8 mouse cellular contexts compared by ENCODE assay signal in genomic region chr11:97798083-97798435, GRCm38 (mm10). TPM values are rescaled to one million over a fixed set of nuclear protein-coding genes. Genes with fewer than 3 reads are reported as not detected.
DNase-seq lines count a peak whose midpoint lies in the region; ATAC-seq and TF ChIP-seq lines count a peak whose summit lies in the region.

No protein-coding gene starts in this region.

- no peak for ATAC-seq in kidney, embryonic 15.5 days (replicated peaks; ENCODE audit: low FRiP score)
- no peak for ATAC-seq in forebrain, embryonic 11.5 days (replicated peaks; ENCODE audit: low FRiP score)
- ATAC-seq in limb, embryonic 14.5 days (ENCODE audit: low FRiP score, low read depth): no peak
- ATAC-seq in neural tube, embryonic 15.5 days (ENCODE audit: low FRiP score): no peak

- H3K27ac ChIP-seq in kidney, embryonic 15.5 days: peak overlapping the region; percentile 99; the same call in 1 of the 2 replicates
- no peak overlapping the region for H3K27ac ChIP-seq in forebrain, embryonic 11.5 days (ENCODE audit: low read depth, low read length)
- no peak overlapping the region for H3K27ac ChIP-seq in limb, embryonic 14.5 days (replicated peaks; ENCODE audit: low read depth, low read length)
- H3K27ac ChIP-seq in neural tube, embryonic 15.5 days (replicated peaks): peak overlapping the region; percentile 98

- no peak overlapping the region for H3K9ac ChIP-seq in kidney, embryonic 15.5 days
- no peak overlapping the region for H3K9ac ChIP-seq in forebrain, embryonic 11.5 days (ENCODE audit: low read length)
- H3K9ac ChIP-seq in limb, embryonic 14.5 days (ENCODE audit: low read depth, low read length, severe bottlenecking): no peak overlapping the region
- H3K9ac ChIP-seq in neural tube, embryonic 15.5 days (replicated peaks): peak overlapping the region; percentile 42

- no peaks in the 10 kb centered on the region for H3K27me3 ChIP-seq in kidney, embryonic 15.5 days
- H3K27me3 ChIP-seq in forebrain, embryonic 11.5 days (ENCODE audit: control insufficient read depth, insufficient read depth, low read length): no peaks in the 10 kb centered on the region
- no peaks in the 10 kb centered on the region for H3K27me3 ChIP-seq in limb, embryonic 14.5 days (ENCODE audit: control insufficient read depth, insufficient read depth, low read length)
- H3K27me3 ChIP-seq in neural tube, embryonic 15.5 days (replicated peaks): no peaks in the 10 kb centered on the region

- DNase-seq in kidney, postnatal 36 days: no peak
- no peak for DNase-seq in forebrain, embryonic 11.5 days (ENCODE audit: low spot score)
- DNase-seq in limb, embryonic 14.5 days (ENCODE audit: low spot score): no peak
- DNase-seq in cerebellum, adult 18-20 months: no peak
- no peak for DNase-seq in ovary, adult 18-20 months (ENCODE audit: low spot score)
- DNase-seq in ovary, postnatal 14 days (ENCODE audit: low spot score): no peak

- WGBS in kidney, embryonic 15.5 days: 29% methylated on average over 8 of the region's 8 CpGs
- WGBS in forebrain, embryonic 11.5 days: 37% methylated on average over 8 of the region's 8 CpGs
- WGBS in limb, embryonic 14.5 days: 26% methylated on average over 8 of the region's 8 CpGs
- WGBS in neural tube, embryonic 15.5 days: 37% methylated on average over 8 of the region's 8 CpGs

- H3K4me2 ChIP-seq in kidney, embryonic 15.5 days: peak overlapping the region; percentile 90
- H3K4me2 ChIP-seq in forebrain, embryonic 11.5 days (ENCODE audit: low read depth, low read length, severe bottlenecking): peak overlapping the region; percentile 12; the same call in 1 of the 2 replicates
- H3K4me2 ChIP-seq in limb, embryonic 14.5 days (replicated peaks; ENCODE audit: low read depth, low read length, severe bottlenecking): peak overlapping the region; percentile 63
- peak overlapping the region; percentile 63 for H3K4me2 ChIP-seq in neural tube, embryonic 15.5 days

- H3K4me1 ChIP-seq in kidney, embryonic 15.5 days: peaks cover 41% of the 10 kb centered on the region
- peaks cover 10% of the 10 kb centered on the region for H3K4me1 ChIP-seq in forebrain, embryonic 11.5 days (replicated peaks; ENCODE audit: control insufficient read depth, insufficient read depth, low read length)
- peaks cover 17% of the 10 kb centered on the region for H3K4me1 ChIP-seq in limb, embryonic 14.5 days (ENCODE audit: control insufficient read depth, insufficient read depth, low read length)
- H3K4me1 ChIP-seq in neural tube, embryonic 15.5 days: peaks cover 36% of the 10 kb centered on the region

- no peaks in the 10 kb centered on the region for H3K9me3 ChIP-seq in kidney, embryonic 15.5 days (replicated peaks)
- no peaks in the 10 kb centered on the region for H3K9me3 ChIP-seq in forebrain, embryonic 11.5 days (ENCODE audit: control insufficient read depth, low read length)
- H3K9me3 ChIP-seq in limb, embryonic 14.5 days (ENCODE audit: control insufficient read depth, low read length): no peaks in the 10 kb centered on the region
- H3K9me3 ChIP-seq in neural tube, embryonic 15.5 days (replicated peaks): no peaks in the 10 kb centered on the region

- peak overlapping the region; percentile 83 for H3K4me3 ChIP-seq in kidney, embryonic 15.5 days (replicated peaks)
- H3K4me3 ChIP-seq in forebrain, embryonic 11.5 days (ENCODE audit: low read depth, low read length): no peak overlapping the region
- H3K4me3 ChIP-seq in limb, embryonic 14.5 days (replicated peaks; ENCODE audit: low read length): peak overlapping the region; percentile 73
- peak overlapping the region; percentile 96 for H3K4me3 ChIP-seq in neural tube, embryonic 15.5 days (replicated peaks)

- TF ChIP-seq POLR2A in limb, embryonic 14.5 days (IDR thresholded peaks at IDR 0.05; ENCODE audit: borderline replicate concordance, extremely low read depth, insufficient read depth, insufficient read length): no peak

- no peaks in the 10 kb centered on the region for H3K36me3 ChIP-seq in kidney, embryonic 15.5 days
- no peaks in the 10 kb centered on the region for H3K36me3 ChIP-seq in forebrain, embryonic 11.5 days (ENCODE audit: control insufficient read depth, insufficient read depth, low read length)
- no peaks in the 10 kb centered on the region; the same call in 1 of the 2 replicates for H3K36me3 ChIP-seq in limb, embryonic 14.5 days (ENCODE audit: control insufficient read depth, insufficient read depth, low read length)
- H3K36me3 ChIP-seq in neural tube, embryonic 15.5 days: no peaks in the 10 kb centered on the region

RNA-seq across cellular contexts. Expression of gene Lasp1, which starts 0.7 kb away (rescaled TPM):
- 104 and 108 TPM in 2 replicates for polyA plus RNA-seq in kidney, embryonic 15.5 days (2015; fragmentation: Nextera tagmentation; extraction: Ambion mirVana)
- polyA plus RNA-seq in forebrain, embryonic 11.5 days (2014; fragmentation: Nextera tagmentation; extraction: Ambion mirVana): 77.6 and 77.8 TPM in 2 replicates
- polyA plus RNA-seq in limb, embryonic 14.5 days (2012; rRNA removed): 105 and 120 TPM in 2 replicates
- 95.7 and 103 TPM in 2 replicates for polyA plus RNA-seq in limb, embryonic 14.5 days (2014; fragmentation: Nextera tagmentation; extraction: Ambion mirVana)
- polyA plus RNA-seq in neural tube, embryonic 15.5 days (2015; fragmentation: Nextera tagmentation; extraction: Ambion mirVana): 136 and 143 TPM in 2 replicates

RNA-seq across cellular contexts. Expression of gene Rpl23, which starts 15.8 kb away (rescaled TPM):
- 565 and 652 TPM in 2 replicates for polyA plus RNA-seq in kidney, embryonic 15.5 days (2015; fragmentation: Nextera tagmentation; extraction: Ambion mirVana)
- 400 and 454 TPM in 2 replicates for polyA plus RNA-seq in forebrain, embryonic 11.5 days (2014; fragmentation: Nextera tagmentation; extraction: Ambion mirVana)
- 456 and 903 TPM in 2 replicates for polyA plus RNA-seq in limb, embryonic 14.5 days (2012; rRNA removed)
- polyA plus RNA-seq in limb, embryonic 14.5 days (2014; fragmentation: Nextera tagmentation; extraction: Ambion mirVana): 730 and 764 TPM in 2 replicates
- 314 and 372 TPM in 2 replicates for polyA plus RNA-seq in neural tube, embryonic 15.5 days (2015; fragmentation: Nextera tagmentation; extraction: Ambion mirVana)

RNA-seq across cellular contexts. Expression of gene 1700001P01Rik, which starts 22.3 kb away (rescaled TPM):
- polyA plus RNA-seq in kidney, embryonic 15.5 days (2015; fragmentation: Nextera tagmentation; extraction: Ambion mirVana): 0.62 and 0.67 TPM in 2 replicates
- 0.44 TPM in 1 of 2 replicates, not detected in the other for polyA plus RNA-seq in forebrain, embryonic 11.5 days (2014; fragmentation: Nextera tagmentation; extraction: Ambion mirVana)
- polyA plus RNA-seq in limb, embryonic 14.5 days (2012; rRNA removed): 0.34 TPM in 1 of 2 replicates, not detected in the other
- polyA plus RNA-seq in limb, embryonic 14.5 days (2014; fragmentation: Nextera tagmentation; extraction: Ambion mirVana): 0.35 TPM in 1 of 2 replicates, not detected in the other
- polyA plus RNA-seq in neural tube, embryonic 15.5 days (2015; fragmentation: Nextera tagmentation; extraction: Ambion mirVana): 0.63 and 0.88 TPM in 2 replicates

RNA-seq across cellular contexts. Expression of gene Cwc25, which starts 31.7 kb away (rescaled TPM):
- 19.2 and 19.5 TPM in 2 replicates for polyA plus RNA-seq in kidney, embryonic 15.5 days (2015; fragmentation: Nextera tagmentation; extraction: Ambion mirVana)
- polyA plus RNA-seq in forebrain, embryonic 11.5 days (2014; fragmentation: Nextera tagmentation; extraction: Ambion mirVana): 16.3 and 19.5 TPM in 2 replicates
- 20.6 and 22.0 TPM in 2 replicates for polyA plus RNA-seq in limb, embryonic 14.5 days (2012; rRNA removed)
- polyA plus RNA-seq in limb, embryonic 14.5 days (2014; fragmentation: Nextera tagmentation; extraction: Ambion mirVana): 11.6 and 11.7 TPM in 2 replicates
- 16.2 and 16.4 TPM in 2 replicates for polyA plus RNA-seq in neural tube, embryonic 15.5 days (2015; fragmentation: Nextera tagmentation; extraction: Ambion mirVana)

RNA-seq across cellular contexts. Expression of gene B230217C12Rik, which starts 42.5 kb away (rescaled TPM):
- polyA plus RNA-seq in kidney, embryonic 15.5 days (2015; fragmentation: Nextera tagmentation; extraction: Ambion mirVana): 7.4 and 7.5 TPM in 2 replicates
- 13.3 and 17.7 TPM in 2 replicates for polyA plus RNA-seq in forebrain, embryonic 11.5 days (2014; fragmentation: Nextera tagmentation; extraction: Ambion mirVana)
- polyA plus RNA-seq in limb, embryonic 14.5 days (2012; rRNA removed): 12.4 and 13.3 TPM in 2 replicates
- 5.3 and 7.2 TPM in 2 replicates for polyA plus RNA-seq in limb, embryonic 14.5 days (2014; fragmentation: Nextera tagmentation; extraction: Ambion mirVana)
- polyA plus RNA-seq in neural tube, embryonic 15.5 days (2015; fragmentation: Nextera tagmentation; extraction: Ambion mirVana): 41.8 and 47.2 TPM in 2 replicates

Comparison
In these comparisons a context has a peak if more than half of its experiments do, and no peak if none do; other contexts are left out.
1. H3K27ac ChIP-seq: peak in kidney, embryonic 15.5 days (single experiment) and neural tube, embryonic 15.5 days (single experiment); none in forebrain, embryonic 11.5 days (single experiment) and limb, embryonic 14.5 days (single experiment).
2. H3K4me2 ChIP-seq: peak in every context shown above with its lines; median percentile 90 in kidney, embryonic 15.5 days; 63 in limb, embryonic 14.5 days; 63 in neural tube, embryonic 15.5 days; 12 in forebrain, embryonic 11.5 days.